In genomic region chr17:24485090-24485860, GRCm38 (mm10) we compare ENCODE assay signal across 11 mouse cellular contexts. TPM values are rescaled to one million over a fixed set of nuclear protein-coding genes. Genes with fewer than 3 reads are reported as not detected.
DNase-seq lines count a peak whose midpoint lies in the region; ATAC-seq lines count a peak whose summit lies in the region.
"Had no signal": no experiment of that assay in that cellular context is flagged by ENCODE, and none has a peak within 500 bp of the region (broad histone marks: within the 10 kb centered on the region; RNA-seq: fewer than 3 reads in every experiment).

No protein-coding gene starts in this region.

- H3K9me3 ChIP-seq in heart, embryonic 10.5 days, result no peaks in the 10 kb centered on the region
- H3K9me3 ChIP-seq in limb, embryonic 11.5 days (ENCODE audit: control insufficient read depth, low read length), result no peaks in the 10 kb centered on the region
- H3K9me3 ChIP-seq: liver, embryonic 15.5 days had no signal

- WGBS in heart, embryonic 10.5 days, result 45% methylated on average over 11 of the region's 11 CpGs
- WGBS in limb, embryonic 11.5 days, result 42% methylated on average over 11 of the region's 11 CpGs

- peaks cover 51% of the 10 kb centered on the region for H3K27me3 ChIP-seq in heart, embryonic 10.5 days (ENCODE audit: insufficient read depth, poor library complexity, severe bottlenecking)
- peaks cover 9% of the 10 kb centered on the region for H3K27me3 ChIP-seq in limb, embryonic 11.5 days (ENCODE audit: control insufficient read depth, insufficient read depth, low read length)

- no peak for ATAC-seq in limb, embryonic 11.5 days (ENCODE audit: insufficient number of reproducible peaks, low FRiP score, low TSS enrichment, low read depth)
- ATAC-seq in granulocyte monocyte progenitor cell, adult 5-6 weeks (replicated peaks; ENCODE audit: poor library complexity, severe bottlenecking), result no peak

- H3K27ac ChIP-seq in heart, embryonic 10.5 days, result peak overlapping the region; percentile 52; the same call in 1 of the 2 replicates
- H3K27ac ChIP-seq in limb, embryonic 11.5 days (replicated peaks; ENCODE audit: low read depth, low read length), result no peak overlapping the region
- H3K27ac ChIP-seq: liver, embryonic 15.5 days had no signal

- no peak overlapping the region for H3K4me3 ChIP-seq in heart, embryonic 10.5 days
- H3K4me3 ChIP-seq in limb, embryonic 11.5 days (ENCODE audit: low read depth, low read length), result no peak overlapping the region
- H3K4me3 ChIP-seq: liver, embryonic 15.5 days had no signal

- peaks cover 30% of the 10 kb centered on the region for H3K4me1 ChIP-seq in heart, embryonic 10.5 days
- H3K4me1 ChIP-seq in limb, embryonic 11.5 days (ENCODE audit: control insufficient read depth, insufficient read depth, low read length), result peaks cover 12% of the 10 kb centered on the region

- DNase-seq in heart, embryonic 10.5 days (ENCODE audit: low spot score), result no peak
- DNase-seq in heart, adult 11 months, result no peak
- peak; percentile 20 to 36 for DNase-seq in thymus, postnatal 10 days (ENCODE audit: low spot score in 2 of 2)
- DNase-seq in thymus, adult 18-20 months, result no peak
- peak; percentile 55 for DNase-seq in limb, embryonic 11.5 days (ENCODE audit: low spot score)
- no peak for DNase-seq in adrenal gland, postnatal 36 days
- no peak for DNase-seq in liver

- no peak overlapping the region for H3K4me2 ChIP-seq in limb, embryonic 11.5 days (ENCODE audit: low read depth, severe bottlenecking)
- H3K4me2 ChIP-seq: liver, embryonic 15.5 days had no signal

- no peaks in the 10 kb centered on the region for H3K36me3 ChIP-seq in heart, embryonic 10.5 days
- no peaks in the 10 kb centered on the region for H3K36me3 ChIP-seq in limb, embryonic 11.5 days (ENCODE audit: control insufficient read depth, insufficient read depth, low read length)
- H3K36me3 ChIP-seq: G1E; liver, embryonic 15.5 days had no signal

- no peak overlapping the region for H3K9ac ChIP-seq in limb, embryonic 11.5 days (ENCODE audit: low read length)
- H3K9ac ChIP-seq: liver, embryonic 15.5 days had no signal

RNA-seq across cellular contexts. Expression of gene Caskin1, which starts 3.1 kb away (rescaled TPM):
- 0.71 and 1.4 TPM in 2 replicates for polyA plus RNA-seq in heart, embryonic 10.5 days (2016; fragmentation: Nextera tagmentation; extraction: Ambion mirVana)
- polyA plus RNA-seq in limb, embryonic 11.5 days (2014; fragmentation: Nextera tagmentation; extraction: Ambion mirVana), result 2.3 and 2.5 TPM in 2 replicates
- total RNA-seq in granulocyte monocyte progenitor cell, adult 5-6 weeks (2014; fragmentation: Nextera tagmentation), result not detected in 2 replicates
- not detected in 2 replicates for total RNA-seq in granulocyte monocyte progenitor cell, adult 5-6 weeks (2017)
- 10 to 100 TPM; 14.7 to 25.7 TPM for total RNA-seq in adrenal gland, postnatal 36 days (2021)
- polyA plus RNA-seq: G1E had no signal

RNA-seq across cellular contexts. Expression of gene Mlst8, which starts 6.4 kb away (rescaled TPM):
- polyA plus RNA-seq in heart, embryonic 10.5 days (2016; fragmentation: Nextera tagmentation; extraction: Ambion mirVana), result 22.3 and 22.7 TPM in 2 replicates
- 30.3 and 36.2 TPM in 2 replicates for polyA plus RNA-seq in limb, embryonic 11.5 days (2014; fragmentation: Nextera tagmentation; extraction: Ambion mirVana)
- 21.2 and 21.6 TPM in 2 replicates for total RNA-seq in granulocyte monocyte progenitor cell, adult 5-6 weeks (2014; fragmentation: Nextera tagmentation)
- 21.8 and 27.8 TPM in 2 replicates for total RNA-seq in granulocyte monocyte progenitor cell, adult 5-6 weeks (2017)
- 10 to 100 TPM; 22.8 to 24.3 TPM for total RNA-seq in adrenal gland, postnatal 36 days (2021)

RNA-seq across cellular contexts. Expression of gene Bricd5, which starts 11.6 kb away (rescaled TPM):
- polyA plus RNA-seq in heart, embryonic 10.5 days (2016; fragmentation: Nextera tagmentation; extraction: Ambion mirVana), result 0.48 and 0.69 TPM in 2 replicates
- polyA plus RNA-seq in limb, embryonic 11.5 days (2014; fragmentation: Nextera tagmentation; extraction: Ambion mirVana), result 0.21 and 0.51 TPM in 2 replicates
- 2.2 TPM in 1 of 2 replicates, not detected in the other for total RNA-seq in granulocyte monocyte progenitor cell, adult 5-6 weeks (2014; fragmentation: Nextera tagmentation)
- 0.22 TPM in 1 of 2 replicates, not detected in the other for total RNA-seq in granulocyte monocyte progenitor cell, adult 5-6 weeks (2017)
- total RNA-seq in adrenal gland, postnatal 36 days (2021), result under 1 TPM; 0.30 to 0.46 TPM
- polyA plus RNA-seq: heart, postnatal 0 days; liver, embryonic 15.5 days had no signal

RNA-seq across cellular contexts. Expression of gene Pgp, which starts 15.1 kb away (rescaled TPM):
- 86.3 and 91.2 TPM in 2 replicates for polyA plus RNA-seq in heart, embryonic 10.5 days (2016; fragmentation: Nextera tagmentation; extraction: Ambion mirVana)
- 64.1 and 67.3 TPM in 2 replicates for polyA plus RNA-seq in limb, embryonic 11.5 days (2014; fragmentation: Nextera tagmentation; extraction: Ambion mirVana)
- total RNA-seq in granulocyte monocyte progenitor cell, adult 5-6 weeks (2014; fragmentation: Nextera tagmentation), result 22.9 and 25.4 TPM in 2 replicates
- total RNA-seq in granulocyte monocyte progenitor cell, adult 5-6 weeks (2017), result 11.6 and 15.2 TPM in 2 replicates
- 10 to 100 TPM; 85.9 to 94.4 TPM for total RNA-seq in adrenal gland, postnatal 36 days (2021)

RNA-seq across cellular contexts. Expression of gene E4f1, which starts 15.2 kb away (rescaled TPM):
- polyA plus RNA-seq in heart, embryonic 10.5 days (2016; fragmentation: Nextera tagmentation; extraction: Ambion mirVana), result 27.1 and 30.3 TPM in 2 replicates
- 23.9 and 26.3 TPM in 2 replicates for polyA plus RNA-seq in limb, embryonic 11.5 days (2014; fragmentation: Nextera tagmentation; extraction: Ambion mirVana)
- total RNA-seq in granulocyte monocyte progenitor cell, adult 5-6 weeks (2014; fragmentation: Nextera tagmentation), result 20.6 and 45.1 TPM in 2 replicates
- 9.5 and 21.7 TPM in 2 replicates for total RNA-seq in granulocyte monocyte progenitor cell, adult 5-6 weeks (2017)
- 10 to 100 TPM; 16.8 to 20.2 TPM for total RNA-seq in adrenal gland, postnatal 36 days (2021)

Comparison
In these comparisons a context has a peak if more than half of its experiments do, and no peak if none do; other contexts are left out.
1. DNase-seq: peak in thymus, postnatal 10 days (2 of 2) and limb, embryonic 11.5 days (single experiment); none in heart, embryonic 10.5 days (single experiment), heart, adult 11 months (single experiment), thymus, adult 18-20 months (0 of 2), adrenal gland, postnatal 36 days (0 of 2) and liver (single experiment).
2. RNA of gene Caskin1, which starts 3.1 kb away (total RNA-seq): 14.7 to 25.7 TPM in adrenal gland, postnatal 36 days; not detected in granulocyte monocyte progenitor cell, adult 5-6 weeks; every median in the first group is over 10 times any median in the second.